Mouse (Mus musculus) bone marrow, adult 2 months (tissue): Measurements from ENCODE around the gene Ubiad1. TPM values are rescaled to one million over a fixed set of nuclear protein-coding genes. Genes with fewer than 3 reads are reported as not detected.

Experiments
- H3K27ac ChIP-seq: fragments of 200-500 bp; 2 replicates; pipeline ENCODE4 v1.5.1; 2012; ENCODE audit warnings: low read depth, mild to moderate bottlenecking, control low read depth, inconsistent platforms, low read length; ENCODE audit not compliant: control insufficient read depth, poor library complexity, insufficient read depth
- H3K4me1 ChIP-seq: fragments of 200-500 bp; 2 replicates; pipeline ENCODE4 v1.6.1; 2011; ENCODE audit warnings: low read length; ENCODE audit not compliant: control insufficient read depth, insufficient read depth
- H3K4me3 ChIP-seq: fragments of 200-500 bp; replicated peaks from 2 replicates; pipeline ENCODE3; 2011; ENCODE audit warnings: mild to moderate bottlenecking, low read depth, low read length, control low read depth; ENCODE audit not compliant: control insufficient read depth
- CTCF ChIP-seq: fragments of 200-500 bp; IDR thresholded peaks from 2 replicates; pipeline ENCODE4 v1.5.1; 2011; ENCODE audit warnings: low read length, control low read depth; ENCODE audit not compliant: control insufficient read depth, insufficient read depth
- POLR2A ChIP-seq: fragments of 200-500 bp; IDR thresholded peaks from 2 replicates; pipeline ENCODE4 v1.6.1; 2011; ENCODE audit warnings: low read depth, mild to moderate bottlenecking, control low read depth, low read length, borderline replicate concordance; ENCODE audit not compliant: control insufficient read depth
- WGBS: fragments of 180-500 bp; shearing (Covaris S2); methylation state at CpG from one replicate; pipeline ENCODE4 v1.1.7; 2018; 5-methylcytosine and 5-hydroxymethylcytosine counted together
- polyA plus RNA-seq: library from polyadenylated mRNA; stranded (reverse); fragments of >200 nt; gene quantifications from 2 replicates; pipeline ENCODE4 v1.2.4, GENCODE M21; 2011; ENCODE audit warnings: low replicate concordance; ENCODE audit not compliant: missing spikeins, insufficient read depth, insufficient read length

The Ubiad1 gene
- polyA plus RNA-seq, 1 experiment = 3.2 TPM

DNA sequence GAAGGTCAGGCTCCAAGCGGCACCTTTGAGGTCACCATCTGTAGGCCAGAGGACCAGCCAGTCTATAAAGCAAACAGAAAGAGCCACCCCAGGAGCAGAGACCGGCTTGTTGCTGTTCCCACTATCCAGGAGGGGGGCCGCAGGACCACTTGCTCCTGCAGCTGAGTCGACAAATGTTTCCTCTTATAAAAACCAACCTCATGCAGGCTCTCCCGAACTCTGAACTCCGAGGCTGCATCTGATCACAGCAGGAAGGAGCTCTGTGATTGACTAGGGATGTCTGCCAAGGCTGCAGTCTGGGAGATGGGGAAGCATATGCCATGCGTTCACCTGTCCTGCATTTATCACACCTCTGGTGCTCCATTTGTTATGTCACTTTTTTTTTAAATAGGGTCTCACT is 49.4 kb downstream of the Ubiad1 start:
- no peak overlapping the region for H3K4me3 ChIP-seq
- whole genome bisulfite sequencing = 56% methylated on average over 7 of the region's 7 CpGs
- H3K4me1 ChIP-seq = no peaks in the 10 kb centered on the region
- TF ChIP-seq POLR2A = no peak
- no peak overlapping the region for H3K27ac ChIP-seq

DNA sequence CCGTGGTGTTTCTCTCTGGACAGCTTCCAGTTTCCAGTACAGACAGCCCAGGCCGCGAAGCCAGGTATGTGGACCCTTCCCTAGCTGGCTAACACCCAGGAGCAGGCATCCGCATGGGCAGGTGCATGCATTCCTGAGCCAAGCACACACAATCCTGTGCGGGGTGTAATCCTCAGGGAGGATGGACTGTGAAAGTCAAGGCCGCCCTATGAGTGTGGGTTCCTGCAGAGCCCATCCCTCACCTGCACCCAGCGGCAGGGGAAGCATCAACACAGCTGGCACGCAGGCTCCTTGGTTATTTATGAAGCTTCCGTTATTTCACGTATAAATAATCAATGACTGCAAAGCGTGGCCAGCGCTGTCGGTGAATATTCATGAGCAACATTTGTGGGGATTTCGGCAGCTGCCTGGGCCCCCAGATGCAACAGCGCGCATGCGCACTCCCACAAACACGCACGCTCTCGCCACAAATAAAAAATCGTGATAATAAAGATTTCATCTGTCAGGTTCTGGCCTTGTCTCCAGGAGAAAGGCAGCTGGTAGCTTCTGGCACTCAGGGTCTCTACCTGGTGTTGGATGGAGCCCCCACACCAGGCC is 52.8 kb downstream of the Ubiad1 start:
- Histone ChIP-seq H3K4me1 (no peaks in the 10 kb centered on the region), H3K27ac (no peak overlapping the region), H3K4me3 (no peak overlapping the region)
- no peak for TF ChIP-seq POLR2A
- TF ChIP-seq CTCF = no peak
- 71% methylated on average over 21 of the region's 21 CpGs for WGBS

DNA sequence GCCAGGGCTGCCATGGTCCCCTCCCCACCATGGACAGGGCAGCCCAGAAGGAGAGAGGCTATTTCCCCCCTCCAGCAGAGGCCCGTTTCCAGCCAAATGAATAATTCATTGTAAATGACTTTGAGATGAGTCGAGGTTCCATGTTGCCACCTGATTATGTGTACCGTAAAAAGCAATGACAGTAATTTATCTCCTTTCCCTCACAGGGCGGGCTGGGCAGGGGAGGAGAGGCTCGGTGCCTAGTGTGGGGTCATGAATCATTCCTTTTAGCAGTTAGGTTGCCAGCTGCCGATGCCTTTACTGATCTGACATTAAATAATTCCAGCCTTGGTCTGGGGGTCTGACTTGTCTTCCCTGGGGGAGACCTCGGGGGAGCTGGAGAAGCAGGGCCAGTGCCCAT is 54.9 kb downstream of the Ubiad1 start:
- Histone ChIP-seq H3K4me1 (no peaks in the 10 kb centered on the region), H3K4me3 (no peak overlapping the region), H3K27ac (no peak overlapping the region)
- TF ChIP-seq POLR2A (no peak), CTCF (no peak)
- 57% methylated on average over 7 of the region's 7 CpGs for WGBS

DNA sequence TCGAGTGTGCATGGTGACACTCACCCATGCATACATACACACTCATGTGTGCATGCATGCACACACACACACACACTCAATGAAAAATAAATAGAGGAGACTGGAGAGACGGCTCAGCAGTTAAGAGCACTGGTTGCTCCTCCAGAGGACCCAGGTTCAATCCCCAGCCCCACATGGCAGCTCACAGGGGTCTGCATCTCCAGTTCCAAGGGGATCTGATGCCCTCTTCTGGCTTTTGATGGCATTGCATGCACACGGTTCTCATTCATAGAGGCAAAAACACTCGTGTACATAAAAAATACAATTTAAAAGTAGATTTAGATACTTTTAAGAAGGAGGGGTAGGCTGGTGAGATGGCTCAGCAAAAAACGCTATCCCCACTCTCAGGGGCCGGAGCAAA is 55.5 kb downstream of the Ubiad1 start:
- H3K4me1 ChIP-seq = no peaks in the 10 kb centered on the region
- H3K27ac ChIP-seq = no peak overlapping the region
- H3K4me3 ChIP-seq = no peak overlapping the region
- 52% methylated on average over 6 of the region's 6 CpGs for WGBS
- TF ChIP-seq CTCF (no peak), POLR2A (no peak)

DNA sequence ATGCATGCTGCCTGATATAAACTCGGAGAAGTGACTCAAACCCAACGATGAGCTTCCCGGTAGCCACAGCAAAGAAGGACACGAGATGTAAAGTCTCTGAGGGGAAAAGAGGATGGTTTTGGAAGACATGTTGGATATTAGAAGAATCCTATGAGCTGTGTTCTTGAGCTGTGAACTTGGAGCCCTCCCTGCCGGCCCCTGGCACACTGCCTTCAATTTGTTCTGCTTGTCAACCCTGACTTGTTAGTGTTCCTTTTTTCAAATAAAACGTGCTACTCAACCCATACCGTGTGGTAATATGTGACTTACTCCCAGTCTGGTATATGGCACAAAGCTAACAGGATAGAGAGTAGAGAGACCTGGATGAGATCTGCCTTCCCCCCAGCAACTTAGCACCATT is 59.3 kb downstream of the Ubiad1 start:
- WGBS = 79% methylated on average over 7 of the region's 7 CpGs
- Histone ChIP-seq H3K4me3 (no peak overlapping the region), H3K4me1 (no peaks in the 10 kb centered on the region), H3K27ac (no peak overlapping the region)
- TF ChIP-seq POLR2A = no peak
- no peak for TF ChIP-seq CTCF

Other genes with a start within 250 kb of the Ubiad1 start
- gene Disp3, start 156.8 kb downstream of the Ubiad1 start, polyA plus RNA-seq = not detected in 2 replicates
- 4.7 and 11.5 TPM in 2 replicates for gene Mtor, start 3.8 kb upstream of the Ubiad1 start, polyA plus RNA-seq
- gene Angptl7, start 55.7 kb upstream of the Ubiad1 start, polyA plus RNA-seq = 0.59 and 1.6 TPM in 2 replicates
- gene Exosc10, start 113.7 kb upstream of the Ubiad1 start, polyA plus RNA-seq = 16.5 and 32.1 TPM in 2 replicates
- 22.7 and 24.6 TPM in 2 replicates for gene Srm, start 146.7 kb upstream of the Ubiad1 start, polyA plus RNA-seq
- 2.6 TPM in 1 of 2 replicates, not detected in the other for gene Masp2, start 157.8 kb upstream of the Ubiad1 start, polyA plus RNA-seq
- 172 and 301 TPM in 2 replicates for gene Tardbp, start 182.2 kb upstream of the Ubiad1 start, polyA plus RNA-seq
- gene Gm572, start 198.5 kb upstream of the Ubiad1 start, polyA plus RNA-seq = not detected in 2 replicates